Mouse (Mus musculus) limb, embryonic 11.5 days (tissue): ENCODE results near the gene Olfr531. TPM values are rescaled to one million over a fixed set of nuclear protein-coding genes. Genes with fewer than 3 reads are reported as not detected.

Source experiments
- ATAC-seq: fragments of 200-750 bp; cut with Nextera tagmentation; 2 replicates; pipeline ENCODE4 v1.8.0; 2017; ENCODE audit warnings: low read depth; ENCODE audit not compliant: insufficient number of reproducible peaks, low FRiP score, low TSS enrichment
- DNase-seq: peaks from one replicate; pipeline ENCODE4 v3.0.0-alpha.2; 2015; ENCODE audit warnings: low spot score
- H3K27ac ChIP-seq: fragments of 300-500 bp; sonication (generic); replicated peaks from 2 replicates; pipeline ENCODE4 v1.5.1; 2014; ENCODE audit warnings: low read depth, mild to moderate bottlenecking, low read length
- H3K27me3 ChIP-seq: fragments of 300-500 bp; sonication (generic); 2 replicates; pipeline ENCODE4 v1.6.1; 2014; ENCODE audit warnings: mild to moderate bottlenecking, low read length, mixed read lengths; ENCODE audit not compliant: control insufficient read depth, insufficient read depth
- H3K36me3 ChIP-seq: fragments of 300-500 bp; sonication (generic); 2 replicates; pipeline ENCODE4 v1.6.1; 2014; ENCODE audit warnings: mild to moderate bottlenecking, low read length, moderate library complexity, mixed read lengths; ENCODE audit not compliant: control insufficient read depth, insufficient read depth
- H3K4me1 ChIP-seq: fragments of 300-500 bp; sonication (generic); 2 replicates; pipeline ENCODE4 v1.6.1; 2014; ENCODE audit warnings: low read length, mixed read lengths; ENCODE audit not compliant: control insufficient read depth, insufficient read depth
- H3K4me2 ChIP-seq: fragments of 300-500 bp; sonication (generic); 2 replicates; pipeline ENCODE4 v1.6.1; 2014; ENCODE audit warnings: low read depth, mild to moderate bottlenecking, moderate library complexity; ENCODE audit not compliant: severe bottlenecking
- H3K4me3 ChIP-seq: fragments of 300-500 bp; sonication (generic); 2 replicates; pipeline ENCODE4 v1.5.1; 2014; ENCODE audit warnings: low read depth, low read length
- H3K9ac ChIP-seq: fragments of 300-500 bp; sonication (generic); 2 replicates; pipeline ENCODE4 v1.6.1; 2014; ENCODE audit warnings: mild to moderate bottlenecking, low read length
- H3K9me3 ChIP-seq: fragments of 300-500 bp; sonication (generic); 2 replicates; pipeline ENCODE4 v1.6.1; 2016; ENCODE audit warnings: low read length; ENCODE audit not compliant: control insufficient read depth
- WGBS: fragments of 180-500 bp; shearing (Covaris S2); extraction: QIAGEN DNeasy Blood & Tissue Kit; methylation state at CpG from one replicate; pipeline ENCODE4 v1.1.7; 2014; 5-methylcytosine and 5-hydroxymethylcytosine counted together
- polyA plus RNA-seq: library from polyadenylated mRNA; unstranded; fragments of >200 nt; fragmentation: Nextera tagmentation; extraction: Ambion mirVana; gene quantifications from 2 replicates; pipeline ENCODE4 v1.2.1, GENCODE M21; 2014

Gene Olfr531
- polyA plus RNA-seq: not detected in 2 replicates

GRCm38 (mm10) chr7:140402818-140403217 lies at the start of gene Olfr531:
TSS of gene Olfr531 (minus strand) at chr7:140402918.
- no peaks in the 10 kb centered on the region for H3K4me1 ChIP-seq
- WGBS: 84% methylated on average over 1 of the region's 1 CpGs
- no peak within 1 kb of the TSS for H3K4me2 ChIP-seq
- H3K27me3 ChIP-seq: no peaks in the 10 kb centered on the region
- no peak for ATAC-seq
- no peaks in the 10 kb centered on the region for H3K36me3 ChIP-seq
- no peak within 1 kb of the TSS for H3K9ac ChIP-seq
- no peak within 1 kb of the TSS for H3K4me3 ChIP-seq
- peak; percentile 10 for DNase-seq
- H3K27ac ChIP-seq: no peak within 1 kb of the TSS
- no peaks in the 10 kb centered on the region for H3K9me3 ChIP-seq

DNA sequence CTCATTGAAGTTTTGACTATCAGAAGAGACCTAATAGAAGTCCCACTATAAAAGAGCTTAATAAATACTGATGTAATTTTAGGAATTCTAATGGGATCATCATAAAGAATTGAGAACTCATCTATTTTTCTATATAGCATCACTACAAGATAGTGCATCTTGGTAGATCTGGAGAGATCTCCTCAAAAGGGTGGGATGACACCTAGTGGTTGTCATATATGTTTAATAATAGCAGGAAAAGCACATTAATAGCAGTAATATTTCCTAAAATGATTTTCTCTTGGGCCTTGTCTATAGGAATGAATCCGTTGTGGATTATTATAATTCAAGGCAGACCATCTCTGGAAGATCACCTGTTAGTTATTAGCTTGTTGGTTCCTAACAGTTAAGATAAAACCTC lies 40.4 kb upstream of the Olfr531 start:
- H3K4me2 ChIP-seq: no peak overlapping the region
- no peaks in the 10 kb centered on the region for H3K36me3 ChIP-seq
- 81% methylated on average over 1 of the region's 1 CpGs for WGBS
- H3K4me1 ChIP-seq: no peaks in the 10 kb centered on the region
- no peak overlapping the region for H3K27ac ChIP-seq
- ATAC-seq (no peak), DNase-seq (no peak)
- H3K27me3 ChIP-seq: no peaks in the 10 kb centered on the region
- no peak overlapping the region for H3K9ac ChIP-seq
- H3K4me3 ChIP-seq: no peak overlapping the region
- no peaks in the 10 kb centered on the region for H3K9me3 ChIP-seq

DNA sequence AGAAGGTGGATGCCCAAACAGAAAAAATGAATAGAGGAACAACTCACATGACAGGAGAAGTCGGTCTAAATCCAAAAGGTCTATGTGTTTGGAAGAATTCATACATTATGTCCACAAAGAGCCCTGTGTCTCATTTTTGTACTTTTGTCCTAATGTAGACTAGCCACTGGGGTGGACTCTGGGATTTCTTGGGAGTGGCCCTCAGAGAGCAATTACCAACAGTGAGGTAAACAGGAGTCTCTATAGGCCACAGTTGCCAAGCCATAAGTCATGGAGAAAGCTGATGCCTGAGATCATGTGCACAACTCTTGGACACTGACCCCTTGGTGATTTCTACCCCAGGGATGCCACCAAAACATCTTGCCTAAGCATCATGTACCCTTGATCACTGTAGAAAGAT lies 18.8 kb upstream of the Olfr531 start, which contains the start of gene Olfr532:
Gene Olfr532, minus strand, starts transcription at position 101 of the 400 bp plus-strand sequence.
- DNase-seq (no peak), ATAC-seq (no peak)
- no peak within 1 kb of the TSS for H3K4me3 ChIP-seq
- no peaks in the 10 kb centered on the region for H3K27me3 ChIP-seq
- H3K4me1 ChIP-seq: no peaks in the 10 kb centered on the region
- no peak within 1 kb of the TSS for H3K4me2 ChIP-seq
- WGBS: 93% methylated on average over 1 of the region's 1 CpGs
- H3K9me3 ChIP-seq: no peaks in the 10 kb centered on the region
- no peak within 1 kb of the TSS for H3K27ac ChIP-seq
- no peaks in the 10 kb centered on the region for H3K36me3 ChIP-seq
- H3K9ac ChIP-seq: no peak within 1 kb of the TSS

DNA sequence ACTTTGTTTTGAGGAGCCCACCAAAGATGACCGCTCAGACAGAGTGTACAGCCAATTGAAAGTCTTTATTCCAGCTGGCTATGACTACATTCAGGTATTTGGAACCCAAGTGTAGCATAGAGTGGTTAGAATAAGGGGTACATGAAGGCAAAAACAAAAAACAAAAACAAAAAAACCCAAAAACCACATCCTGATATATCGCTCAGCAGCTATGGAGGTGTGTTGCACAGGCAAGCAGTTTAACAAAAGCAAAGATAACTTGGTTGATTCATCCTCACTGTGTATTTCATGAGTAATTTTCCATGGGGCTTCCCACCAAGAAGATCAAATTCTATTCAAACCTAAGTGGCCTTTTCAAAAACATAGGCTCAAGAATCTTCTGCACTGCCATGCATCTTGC lies 25.8 kb downstream of the Olfr531 start:
- Histone ChIP-seq H3K4me1 (no peaks in the 10 kb centered on the region), H3K9me3 (no peaks in the 10 kb centered on the region), H3K27me3 (no peaks in the 10 kb centered on the region), H3K4me2 (no peak overlapping the region), H3K4me3 (no peak overlapping the region), H3K9ac (no peak overlapping the region), H3K36me3 (no peaks in the 10 kb centered on the region), H3K27ac (no peak overlapping the region)
- ATAC-seq: no peak
- 93% methylated on average over 2 of the region's 2 CpGs for WGBS
- DNase-seq: no peak

DNA sequence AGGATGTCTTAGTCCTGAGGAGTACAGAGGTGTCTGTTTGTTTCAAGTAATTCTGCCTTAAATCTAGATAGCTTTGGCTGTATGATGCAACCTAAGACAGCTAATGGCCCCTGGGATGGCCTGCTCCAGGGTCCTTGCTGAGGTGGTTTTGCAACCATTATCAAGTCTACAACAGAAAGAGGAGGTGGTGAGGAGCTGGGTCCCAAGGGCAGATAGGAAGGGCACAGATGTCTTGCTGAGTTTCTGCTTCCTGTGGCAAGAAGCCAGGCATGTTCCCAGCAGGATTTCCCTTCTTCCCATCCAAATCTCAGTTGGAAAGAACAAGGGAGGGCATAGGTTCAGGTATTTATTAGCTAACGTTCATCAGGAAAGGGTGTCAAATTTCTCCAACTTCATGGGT lies 26.5 kb downstream of the Olfr531 start, which contains the start of gene Olfr530:
Gene Olfr530, minus strand, starts transcription at position 101 of the 400 bp plus-strand sequence.
- WGBS: 28% methylated on average over 1 of the region's 1 CpGs
- DNase-seq (no peak), ATAC-seq (no peak)
- Histone ChIP-seq H3K9ac (no peak within 1 kb of the TSS), H3K9me3 (no peaks in the 10 kb centered on the region), H3K36me3 (no peaks in the 10 kb centered on the region), H3K4me3 (no peak within 1 kb of the TSS), H3K4me2 (no peak within 1 kb of the TSS), H3K4me1 (no peaks in the 10 kb centered on the region), H3K27me3 (no peaks in the 10 kb centered on the region), H3K27ac (no peak within 1 kb of the TSS)

- Histone ChIP-seq H3K4me2 (no peak overlapping the region), H3K9me3 (no peaks in the 10 kb centered on the region), H3K4me1 (no peaks in the 10 kb centered on the region), H3K36me3 (no peaks in the 10 kb centered on the region), H3K27me3 (no peaks in the 10 kb centered on the region), H3K4me3 (no peak overlapping the region), H3K27ac (no peak overlapping the region), H3K9ac (no peak overlapping the region)
- DNase-seq (no peak), ATAC-seq (peak; percentile 57; the same call in 1 of the 2 replicates)
- WGBS: 76% methylated on average over 4 of the region's 4 CpGs
Observed at GRCm38 (mm10) chr7:140374300-140374699, 28.4 kb downstream of the Olfr531 start.

DNA sequence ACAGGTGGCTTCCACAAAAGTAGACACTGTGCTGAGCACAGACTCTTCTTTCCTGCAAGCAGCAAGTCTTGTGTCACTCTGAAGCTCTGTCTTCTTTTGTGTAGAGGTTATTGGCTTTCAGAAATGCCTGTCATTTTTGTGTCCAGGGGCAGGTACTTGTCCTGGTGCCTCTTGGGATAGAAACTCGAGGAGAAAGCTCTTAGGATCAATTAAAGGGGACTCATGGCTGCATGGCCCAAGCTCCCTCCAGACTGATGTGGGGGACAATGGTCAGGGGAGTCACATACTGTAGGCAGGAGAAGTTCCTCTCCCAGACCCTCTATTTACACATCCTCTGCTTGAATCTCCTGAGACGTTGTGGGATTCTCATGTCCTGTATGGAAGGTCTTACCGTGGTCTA lies 41.1 kb downstream of the Olfr531 start, which contains the start of gene Olfr60:
Gene Olfr60, minus strand, starts transcription at position 101 of the 400 bp plus-strand sequence.
- WGBS: 76% methylated on average over 3 of the region's 3 CpGs
- Histone ChIP-seq H3K4me1 (no peaks in the 10 kb centered on the region), H3K4me3 (no peak within 1 kb of the TSS), H3K27me3 (no peaks in the 10 kb centered on the region), H3K9ac (no peak within 1 kb of the TSS), H3K36me3 (no peaks in the 10 kb centered on the region), H3K27ac (no peak within 1 kb of the TSS), H3K4me2 (no peak within 1 kb of the TSS), H3K9me3 (no peaks in the 10 kb centered on the region)
- ATAC-seq (no peak), DNase-seq (no peak)

Other genes starting within 250 kb of the Olfr531 start
- not detected in 2 replicates for gene Sprn, start 248.0 kb downstream of the Olfr531 start, polyA plus RNA-seq
- gene Olfr522, start 238.2 kb downstream of the Olfr531 start, polyA plus RNA-seq: not detected in 2 replicates
- gene Olfr523, start 229.7 kb downstream of the Olfr531 start, polyA plus RNA-seq: not detected in 2 replicates
- not detected in 2 replicates for gene Olfr524, start 197.0 kb downstream of the Olfr531 start, polyA plus RNA-seq
- not detected in 2 replicates for gene Cd163l1, start 184.7 kb downstream of the Olfr531 start, polyA plus RNA-seq
- not detected in 2 replicates for gene 5830411N06Rik, start 155.6 kb downstream of the Olfr531 start, polyA plus RNA-seq
- gene Olfr525, start 82.1 kb downstream of the Olfr531 start, polyA plus RNA-seq: not detected in 2 replicates
- gene Olfr527, start 68.9 kb downstream of the Olfr531 start, polyA plus RNA-seq: not detected in 2 replicates
- gene Olfr60, start 41.2 kb downstream of the Olfr531 start, polyA plus RNA-seq: not detected in 2 replicates
- gene Olfr530, start 26.6 kb downstream of the Olfr531 start, polyA plus RNA-seq: not detected in 2 replicates
- not detected in 2 replicates for gene Olfr532, start 18.7 kb upstream of the Olfr531 start, polyA plus RNA-seq
- not detected in 2 replicates for gene Olfr533, start 60.5 kb upstream of the Olfr531 start, polyA plus RNA-seq
- not detected in 2 replicates for gene Olfr535, start 81.3 kb upstream of the Olfr531 start, polyA plus RNA-seq
- not detected in 2 replicates for gene Olfr536, start 104.5 kb upstream of the Olfr531 start, polyA plus RNA-seq
- gene Olfr538, start 165.0 kb upstream of the Olfr531 start, polyA plus RNA-seq: not detected in 2 replicates
- not detected in 2 replicates for gene Olfr46, start 198.4 kb upstream of the Olfr531 start, polyA plus RNA-seq
- gene Olfr61, start 226.1 kb upstream of the Olfr531 start, polyA plus RNA-seq: not detected in 2 replicates
- not detected in 2 replicates for gene Olfr53, start 243.5 kb upstream of the Olfr531 start, polyA plus RNA-seq